Mouse (Mus musculus) liver, postnatal 0 days (tissue): ENCODE data around the gene Oas3.

Source experiments
- CTCF ChIP-seq: sonication (generic); IDR thresholded peaks from 2 replicates; pipeline ENCODE4 v1.5.1; 2016; ENCODE audit warnings: antibody characterized with exemption, low read depth
- EP300 ChIP-seq: IDR thresholded peaks from 2 replicates; pipeline ENCODE4 v1.6.1; 2016; ENCODE audit warnings: antibody characterized with exemption, low read depth, mild to moderate bottlenecking

GRCm38 (mm10) chr5:120781646-120782045 lies 4.2 kb upstream of the Oas3 start:
- peak; percentile 50 for TF ChIP-seq CTCF
- no peak for TF ChIP-seq EP300
